Mouse (Mus musculus): ENCODE measurements around the gene Itpkb. TPM values are rescaled to one million over a fixed set of nuclear protein-coding genes. Genes with fewer than 3 reads are reported as not detected.

The Itpkb gene
- polyA plus RNA-seq (2015; fragmentation: Nextera tagmentation; extraction: Ambion mirVana), result 12.4 and 17.6 TPM in 2 replicates

DNA sequence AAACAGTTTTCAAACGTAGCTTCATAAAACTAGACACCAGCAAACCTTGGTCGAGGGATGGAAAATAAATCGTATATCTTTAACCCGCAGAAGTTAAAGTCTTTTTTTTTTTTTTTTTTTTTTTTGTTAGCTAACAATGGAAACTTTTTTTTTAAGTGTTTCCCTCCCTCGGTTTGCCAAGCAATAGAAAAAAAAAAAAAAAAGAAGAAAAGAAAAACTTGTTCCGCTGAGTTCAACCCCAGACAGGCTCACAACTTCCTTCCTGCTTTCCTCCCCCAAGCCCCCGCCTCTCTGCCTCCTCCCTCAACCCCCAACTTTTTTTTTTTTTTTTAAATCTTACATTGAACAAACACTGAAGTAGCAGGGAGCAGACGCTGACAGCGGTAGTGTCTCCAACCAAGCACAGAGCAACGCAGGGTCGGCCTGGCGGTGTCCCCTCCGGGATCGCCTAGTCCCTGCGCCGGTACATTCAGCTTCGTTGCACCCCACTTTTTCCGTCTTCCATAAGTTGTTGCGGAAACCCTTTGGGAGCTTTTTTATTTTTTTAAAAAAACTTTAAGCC lies at the start of gene Itpkb:
Gene Itpkb, plus strand, starts transcription at position 341 of the 562 bp plus-strand sequence.
- peak; percentile 89 for DNase-seq (ENCODE audit: low spot score)

DNA sequence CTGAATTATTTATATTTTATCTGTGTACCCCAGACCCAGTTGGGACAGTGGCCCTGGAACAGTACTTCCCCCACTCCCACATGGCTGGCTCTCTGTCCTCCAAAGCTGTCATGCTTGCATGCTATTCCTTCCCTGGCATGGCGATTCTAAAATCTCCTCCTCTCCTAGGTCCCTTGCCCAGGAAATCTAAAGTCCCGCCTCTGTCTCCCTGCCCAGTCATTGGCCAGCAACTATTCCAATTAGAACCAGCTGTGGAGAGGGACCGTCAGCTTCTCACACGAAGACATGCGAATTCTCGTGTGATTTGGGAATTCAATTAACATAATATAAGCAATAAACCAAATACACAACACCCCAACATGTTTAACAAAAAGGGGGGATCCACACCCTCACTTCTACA lies 47.7 kb upstream of the Itpkb start:
- no peak for DNase-seq (ENCODE audit: low spot score)

DNA sequence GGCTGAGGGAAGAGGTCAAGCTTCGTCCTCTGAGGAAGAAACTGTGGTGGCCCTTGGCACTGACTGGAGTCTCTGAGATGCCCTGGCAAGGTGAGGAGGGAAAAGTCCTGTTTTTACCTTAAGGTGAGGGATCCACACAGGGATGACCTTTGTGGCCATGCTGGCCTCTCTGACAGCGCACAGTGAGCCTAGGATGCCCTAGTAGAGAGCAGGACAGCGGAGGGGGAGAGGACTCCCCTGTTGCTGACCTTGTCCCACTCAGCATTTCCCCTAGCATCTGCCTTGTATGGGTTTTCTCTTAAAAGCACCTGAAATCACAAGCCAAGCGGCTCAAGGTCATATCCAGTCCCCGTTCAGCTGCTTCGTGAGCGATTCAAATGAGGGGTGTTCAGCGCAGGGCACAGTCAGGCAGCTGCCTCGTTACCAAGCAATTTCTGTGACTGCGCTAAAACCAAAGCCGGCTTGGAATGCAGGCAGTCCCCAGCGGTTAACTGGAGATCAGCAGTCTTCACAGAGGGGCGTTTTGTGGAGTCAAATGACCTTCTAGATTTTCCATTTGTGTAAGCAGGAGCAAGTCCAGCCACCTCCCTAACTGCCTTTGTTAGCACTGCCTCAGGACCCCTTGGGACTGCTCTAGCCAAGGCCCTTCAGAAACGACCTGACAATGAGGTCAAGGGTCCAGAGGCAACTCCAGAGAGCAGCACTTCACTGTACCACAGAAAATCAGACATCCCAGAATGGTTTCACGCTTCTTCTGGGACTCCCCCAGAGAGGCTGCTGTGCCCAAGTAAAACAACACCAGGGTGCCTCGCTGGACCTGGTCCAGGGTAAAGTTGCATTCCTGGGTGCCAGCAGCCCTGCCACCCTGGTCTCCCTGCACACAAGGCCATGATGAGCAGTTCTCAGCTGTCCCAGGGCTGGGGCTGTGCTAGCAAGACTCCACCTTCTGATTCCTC lies 46.2 kb upstream of the Itpkb start:
- no peak for DNase-seq (ENCODE audit: low spot score)

DNA sequence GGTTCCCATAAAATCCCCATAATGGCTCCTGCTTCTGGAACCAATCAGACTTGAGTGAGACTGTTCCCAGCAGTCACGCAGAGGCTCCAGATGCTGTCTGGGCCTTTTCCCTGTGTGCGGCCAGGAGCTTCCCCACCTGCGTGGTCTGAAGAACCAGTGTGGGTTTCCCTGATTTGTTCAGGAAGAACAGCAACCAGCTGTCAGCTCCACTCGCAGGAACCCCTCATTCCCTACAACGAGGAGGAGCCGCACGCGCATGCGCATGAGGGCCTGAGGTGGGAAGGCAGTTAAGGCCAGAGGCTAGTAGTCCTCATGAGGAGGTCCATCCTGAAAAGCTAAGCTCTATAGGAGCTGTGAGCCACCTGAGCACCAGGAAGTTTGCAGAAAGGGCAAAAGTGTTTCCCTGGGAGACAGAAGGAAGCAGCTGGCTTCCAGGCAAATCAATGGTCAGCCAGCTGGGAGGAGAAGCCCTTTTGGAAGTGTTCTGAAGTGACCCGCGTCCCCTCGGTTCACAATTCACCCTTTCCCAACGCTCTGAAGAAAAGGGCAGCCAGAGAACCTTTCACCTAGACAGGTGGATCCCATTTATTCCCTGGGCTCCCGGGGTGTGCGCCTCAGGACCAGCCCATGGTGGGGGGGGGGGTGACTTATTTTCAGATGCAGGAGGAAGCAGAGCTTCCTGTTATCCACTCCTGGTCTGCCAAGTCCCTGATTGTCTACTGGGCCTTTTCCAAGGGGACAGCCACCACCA lies 44.0 kb upstream of the Itpkb start:
- no peak for DNase-seq (ENCODE audit: low spot score)

DNA sequence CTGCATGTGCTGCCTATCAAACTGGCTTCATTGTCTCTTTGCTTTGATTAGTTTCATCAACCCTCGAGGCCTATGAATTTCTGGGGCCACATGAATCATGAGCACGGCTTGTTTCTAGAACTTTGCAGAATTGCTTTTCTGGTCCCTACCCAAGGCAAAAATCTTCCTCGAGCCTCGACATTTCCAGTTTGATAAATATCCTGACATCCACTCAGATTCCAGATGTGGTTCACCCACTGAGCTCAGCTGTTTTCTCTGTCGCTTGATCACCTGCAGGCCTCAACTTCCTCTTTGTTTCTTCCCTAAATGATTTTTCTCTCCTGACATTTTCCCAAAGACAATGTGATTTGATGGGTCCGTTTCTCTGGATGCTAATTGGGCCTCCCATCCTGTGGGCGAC lies 42.1 kb upstream of the Itpkb start:
- DNase-seq (ENCODE audit: low spot score), result no peak

DNA sequence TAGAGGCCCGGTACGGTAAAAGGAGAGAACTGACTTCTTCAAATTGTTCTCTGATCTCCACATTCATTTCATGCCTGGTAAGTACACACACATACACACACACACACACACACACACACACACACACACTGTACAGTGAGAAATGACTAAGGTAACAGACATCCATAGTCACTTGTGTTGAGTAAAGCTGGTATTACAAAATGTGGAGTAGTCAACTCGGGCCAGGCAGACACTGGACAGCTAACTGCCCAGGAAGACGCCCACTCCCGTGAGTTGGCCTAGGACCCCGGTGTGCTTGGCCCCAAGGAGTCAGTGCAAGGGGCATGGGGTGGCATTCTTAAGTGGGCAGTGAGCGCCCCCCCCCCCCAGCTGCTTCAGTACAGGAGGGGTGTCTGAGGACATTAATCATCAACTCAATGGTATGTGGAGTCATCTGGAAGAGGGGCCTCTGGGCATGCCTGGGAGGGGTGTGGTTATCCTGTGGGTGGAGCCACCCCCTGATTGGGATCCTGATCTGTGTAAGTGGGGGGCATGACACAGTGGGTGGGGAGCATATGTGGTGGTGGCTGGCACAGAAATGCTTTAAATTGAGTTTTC lies 41.3 kb upstream of the Itpkb start:
- no peak for DNase-seq (ENCODE audit: low spot score)

DNA sequence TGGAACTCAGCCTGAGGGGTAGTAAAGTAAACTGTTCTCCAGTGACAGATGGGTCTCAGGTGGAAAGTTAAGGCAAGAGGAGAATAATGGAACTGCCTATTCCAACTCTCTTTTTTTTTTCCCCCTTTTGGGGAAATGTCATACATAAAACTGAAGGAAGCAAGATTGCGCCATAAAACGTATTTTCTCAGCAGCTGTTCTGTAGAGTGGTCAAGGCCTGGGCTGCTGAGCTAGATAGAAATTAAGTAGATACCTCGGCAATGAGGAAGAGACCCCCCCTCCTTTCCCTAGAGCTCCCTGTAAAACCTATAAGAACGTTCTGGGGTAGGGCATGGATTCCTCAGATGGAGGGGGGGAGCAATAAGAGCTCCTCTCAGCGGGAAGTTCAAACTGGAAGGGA lies 40.5 kb upstream of the Itpkb start:
- DNase-seq (ENCODE audit: low spot score), result no peak

DNA sequence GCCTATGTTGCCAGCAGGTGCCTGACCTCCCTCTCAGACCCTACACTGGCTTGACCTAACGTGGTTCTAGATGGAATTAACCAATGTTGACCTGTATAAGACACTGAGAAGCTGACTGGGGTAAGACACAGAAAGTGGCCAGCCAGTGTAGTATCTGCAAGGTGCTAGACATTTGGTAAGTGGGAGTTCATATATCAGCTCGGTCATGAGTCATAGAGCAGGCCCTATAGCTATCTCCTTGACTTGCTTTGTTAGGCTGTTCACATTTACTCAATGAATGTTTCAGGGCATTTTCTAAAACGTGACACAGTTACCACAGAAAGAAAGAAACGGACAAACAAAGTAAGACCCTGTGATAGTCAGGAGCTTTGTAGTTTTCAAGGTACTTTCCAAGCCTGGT lies 39.9 kb upstream of the Itpkb start:
- no peak for DNase-seq (ENCODE audit: low spot score)

DNA sequence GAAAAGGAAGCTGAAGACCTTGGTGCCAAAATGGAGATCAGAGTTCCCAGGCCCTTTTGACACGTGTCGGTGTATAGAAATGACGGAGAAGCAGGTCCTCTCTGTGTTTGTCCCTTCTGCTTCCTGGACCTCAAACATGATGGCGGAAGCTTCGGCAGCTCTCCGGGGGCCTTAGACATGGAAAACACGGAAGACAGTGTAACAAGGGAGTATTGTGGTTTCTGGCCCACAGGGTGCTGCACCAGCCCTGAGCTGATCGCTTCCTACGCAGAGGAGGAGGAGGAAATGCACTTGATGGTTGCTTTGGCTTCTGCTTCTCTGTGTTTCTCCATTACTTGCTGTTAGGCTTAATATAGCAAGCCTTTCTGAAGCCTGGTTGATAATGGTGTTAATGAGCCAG lies 34.2 kb upstream of the Itpkb start:
- DNase-seq (ENCODE audit: low spot score), result no peak

DNA sequence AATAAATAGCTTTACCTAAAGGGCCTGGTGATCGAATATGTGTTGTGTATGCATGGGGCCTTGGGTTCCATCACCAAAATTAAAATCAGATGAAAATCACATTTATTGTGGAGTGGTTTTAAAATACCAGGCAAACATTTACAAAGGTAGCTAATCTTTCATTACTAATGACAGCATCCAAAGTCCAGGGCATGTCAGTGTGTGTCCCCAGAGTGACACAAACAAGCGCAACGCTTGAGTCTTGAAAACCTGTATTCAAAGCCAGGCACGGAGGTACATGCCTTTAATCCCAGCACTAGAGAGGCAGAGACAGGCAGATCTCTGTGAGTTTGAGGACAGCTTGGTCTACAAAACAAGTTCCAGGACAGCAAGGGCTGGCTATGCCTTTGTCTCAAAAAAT lies 30.6 kb upstream of the Itpkb start:
- DNase-seq (ENCODE audit: low spot score), result no peak

DNA sequence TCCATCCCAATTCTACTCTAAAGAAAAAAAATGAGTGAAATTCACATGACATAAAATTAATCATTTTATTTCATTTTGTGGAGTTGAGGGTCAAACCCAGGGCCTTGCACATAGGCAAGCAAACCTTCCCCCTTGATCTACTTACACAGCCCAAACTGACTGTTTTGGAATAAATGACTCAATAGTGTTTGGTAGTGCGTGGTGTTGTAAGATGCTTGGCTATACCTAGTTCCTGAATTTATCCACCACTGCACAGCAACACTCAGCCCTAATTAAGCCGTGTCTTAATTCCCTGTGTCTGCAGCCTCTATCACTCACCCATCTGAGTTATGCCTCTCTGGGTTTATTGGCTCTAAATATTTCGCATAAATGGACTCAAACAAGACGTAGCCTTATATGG lies 30.0 kb upstream of the Itpkb start:
- DNase-seq (ENCODE audit: low spot score), result no peak

DNA sequence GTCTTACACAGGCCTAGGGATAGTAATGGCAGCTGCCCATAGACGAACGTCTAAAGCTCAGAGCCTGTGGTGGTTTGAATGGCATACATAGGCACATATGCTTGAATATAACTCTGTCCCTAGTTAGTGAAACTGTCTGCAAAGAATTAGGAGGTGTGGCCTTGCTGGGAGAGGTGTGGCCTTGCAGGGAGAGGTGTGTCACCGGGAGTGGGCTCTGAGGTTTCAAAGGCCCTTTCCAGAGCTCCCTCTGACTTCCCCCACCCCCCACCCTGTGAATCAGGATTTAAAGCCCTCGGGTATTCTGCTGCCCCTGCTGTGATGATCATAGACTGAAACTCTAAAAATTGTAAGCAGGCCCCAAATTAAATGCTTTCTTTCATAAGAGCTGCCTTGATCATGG lies 29.3 kb upstream of the Itpkb start:
- DNase-seq (ENCODE audit: low spot score), result no peak

DNA sequence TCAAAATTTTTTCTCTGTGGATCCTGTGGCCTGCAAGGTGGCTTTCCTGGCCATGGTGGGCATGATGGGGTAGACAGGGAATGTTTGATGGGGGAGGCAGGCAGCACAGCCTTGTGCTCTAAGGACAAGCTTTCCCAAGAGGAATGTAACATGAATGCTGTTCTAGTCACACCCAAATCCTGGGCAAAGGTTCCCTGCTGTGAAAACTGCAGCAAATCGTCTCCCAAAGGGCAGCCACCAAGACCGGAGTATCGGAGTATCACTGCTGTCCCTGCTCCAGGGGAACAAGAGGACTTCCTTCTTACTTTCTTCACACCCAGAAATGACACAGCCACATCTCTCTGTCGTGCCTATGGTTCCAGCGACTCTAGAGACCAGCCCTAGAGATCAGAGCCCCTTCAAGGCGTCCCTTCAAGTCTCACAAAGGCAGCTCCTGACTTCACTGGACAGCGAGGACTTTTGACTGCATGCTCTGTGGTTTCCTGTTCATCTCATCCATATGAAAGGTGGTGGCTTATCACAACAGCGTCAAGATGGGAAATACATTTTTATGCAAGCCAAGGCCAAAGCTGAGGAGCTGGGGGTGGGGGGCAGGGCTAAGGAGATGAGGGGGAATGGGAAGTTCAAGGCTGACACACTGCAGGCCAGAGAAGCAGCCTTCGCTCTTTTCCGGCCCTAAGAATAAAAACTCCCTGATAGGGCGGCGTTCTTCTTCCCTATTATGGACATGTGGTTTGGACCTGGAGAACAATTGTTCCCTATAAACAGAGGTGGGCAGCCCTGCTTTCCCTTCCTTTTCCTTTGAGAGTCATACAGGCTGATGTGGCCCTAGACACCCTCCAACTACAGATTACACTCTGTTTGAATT lies 27.8 kb upstream of the Itpkb start:
- DNase-seq (ENCODE audit: low spot score), result no peak

DNA sequence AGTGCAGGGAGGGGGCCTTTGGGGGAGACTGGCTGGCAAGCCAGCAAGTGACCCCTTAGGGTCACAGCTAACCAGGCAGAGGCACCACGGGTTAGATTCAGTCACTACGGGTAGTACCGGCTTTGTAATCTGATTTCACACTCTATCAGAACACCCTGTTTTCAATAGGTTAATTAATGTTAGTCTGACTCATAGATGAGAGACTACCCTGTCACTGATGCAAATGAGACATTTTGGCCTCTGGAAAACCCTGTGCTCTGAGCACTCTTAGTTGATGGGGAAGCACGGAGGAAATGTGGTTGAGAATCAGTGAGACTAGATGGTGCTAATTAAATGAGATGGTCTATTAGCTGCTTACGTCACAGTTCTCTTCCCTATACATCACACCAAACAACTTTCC lies 26.7 kb upstream of the Itpkb start:
- no peak for DNase-seq (ENCODE audit: low spot score)

DNA sequence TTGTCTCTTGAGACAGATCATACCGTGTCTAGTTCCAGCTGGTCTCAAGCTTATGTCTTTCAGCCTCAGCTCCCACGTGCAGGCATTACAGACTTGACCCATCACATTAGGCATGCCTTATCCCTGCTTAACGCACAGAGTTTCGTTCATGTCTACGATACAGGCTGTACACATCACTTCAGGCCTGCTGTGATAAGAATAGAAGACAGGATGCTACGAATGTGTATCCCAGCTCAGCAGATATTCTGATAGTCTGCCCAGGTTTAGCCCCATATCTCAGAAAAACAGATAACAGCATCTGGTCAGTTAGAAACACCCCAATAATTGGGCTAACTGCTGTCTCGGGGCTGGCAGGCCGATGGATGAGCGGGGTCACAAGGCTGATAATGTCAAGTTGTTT lies 23.4 kb upstream of the Itpkb start:
- DNase-seq (ENCODE audit: low spot score), result no peak

DNA sequence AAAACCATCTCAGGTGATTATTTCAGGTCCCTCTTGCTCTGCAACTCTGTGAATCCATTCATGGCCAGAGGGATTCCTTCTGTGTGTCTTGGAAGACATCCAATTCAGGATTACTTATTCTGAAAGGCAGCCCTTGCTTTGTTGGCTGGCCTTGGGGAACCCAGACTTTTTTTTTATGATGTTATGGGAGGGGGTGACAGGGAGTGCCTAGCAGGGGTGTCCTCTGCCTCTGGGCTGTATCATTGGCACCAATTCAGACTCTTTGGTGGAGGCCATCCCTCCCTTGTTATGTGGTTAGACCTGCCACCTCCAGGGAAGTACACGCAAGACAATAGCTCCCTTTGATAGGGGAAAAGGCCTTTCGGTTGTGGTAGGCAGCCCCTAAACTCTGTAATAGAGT lies 22.6 kb upstream of the Itpkb start:
- DNase-seq (ENCODE audit: low spot score), result no peak

DNA sequence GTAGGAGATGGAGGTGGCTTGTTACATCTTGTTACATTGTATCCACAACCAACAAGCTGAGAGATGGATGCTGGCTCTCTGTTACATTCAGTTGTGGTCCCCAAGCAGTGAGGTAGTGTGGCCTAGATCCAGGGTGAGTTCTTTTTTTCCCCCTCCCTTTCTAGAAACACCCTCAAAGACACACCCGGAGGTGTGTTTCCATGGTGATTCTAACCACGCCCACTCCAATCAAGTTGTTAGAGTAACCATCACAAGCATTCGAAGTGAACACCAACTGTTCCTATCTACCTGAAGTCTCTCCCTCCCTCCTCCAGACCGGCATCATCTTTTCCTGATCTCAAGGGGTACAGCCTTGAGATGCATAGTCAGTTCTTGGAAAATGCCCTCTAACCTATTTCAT lies 21.4 kb upstream of the Itpkb start:
- DNase-seq (ENCODE audit: low spot score), result no peak

DNA sequence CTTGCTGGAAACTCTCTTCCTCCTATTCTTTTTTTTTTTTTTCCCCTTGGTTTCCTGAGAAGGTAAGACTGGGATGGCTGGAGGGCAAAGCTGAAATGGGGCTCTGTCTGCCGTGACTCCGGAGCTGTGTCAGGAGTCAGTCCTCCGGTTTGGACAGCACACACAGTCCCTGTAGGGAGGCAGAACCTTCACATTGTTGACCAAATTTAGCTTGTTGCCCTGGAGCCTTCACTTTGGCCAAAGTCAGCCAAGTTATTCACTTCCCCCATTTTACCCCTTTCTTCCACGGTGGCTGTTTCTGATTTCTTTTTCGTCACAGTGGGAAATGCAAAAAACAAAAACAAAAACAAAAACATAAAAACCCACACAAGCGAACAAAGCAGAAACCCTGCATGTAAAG lies 18.0 kb upstream of the Itpkb start:
- no peak for DNase-seq (ENCODE audit: low spot score)

DNA sequence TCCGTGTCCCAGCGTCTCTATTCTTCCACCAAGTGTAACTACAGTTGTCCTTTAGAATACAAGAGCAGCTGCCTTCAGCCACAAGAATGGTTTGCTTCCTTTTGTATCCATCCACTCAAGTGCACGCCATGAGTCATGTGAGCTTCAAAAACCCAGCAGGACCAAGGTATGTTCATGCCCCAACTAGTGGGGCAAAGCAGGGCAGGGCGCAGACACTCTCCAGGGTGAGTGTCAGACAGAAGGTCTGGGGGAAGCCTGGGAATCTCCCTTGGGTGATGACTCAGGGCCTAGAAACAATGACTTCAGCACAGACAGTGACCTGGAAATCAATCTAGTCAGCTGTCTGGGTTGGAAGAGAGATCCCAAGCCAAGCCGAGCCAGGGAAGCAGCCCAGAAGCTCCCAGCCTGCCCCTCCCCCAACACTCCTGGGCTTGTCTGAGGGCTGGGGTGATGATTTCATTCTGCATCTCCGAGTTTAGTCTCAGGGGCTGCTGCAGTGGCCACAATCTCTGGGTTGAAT lies 17.4 kb upstream of the Itpkb start:
- no peak for DNase-seq (ENCODE audit: low spot score)
